Mouse (Mus musculus): ENCODE results near the gene Szrd1. TPM values are rescaled to one million over a fixed set of nuclear protein-coding genes. Genes with fewer than 3 reads are reported as not detected.

Szrd1 gene
- polyA plus RNA-seq, 1 experiment from 2014 or later: 34.5 TPM

GRCm38 (mm10) chr4:141131531-141132061, 8.0 kb downstream of the Szrd1 start:
- 66% methylated on average over 5 of the region's 5 CpGs for WGBS
- H3K27me3 ChIP-seq (ENCODE audit: control insufficient read depth, insufficient read depth, low read length): no peaks in the 10 kb centered on the region
- peak overlapping the region; percentile 40 for H3K27ac ChIP-seq (ENCODE audit: low read depth, low read length)
- H3K9ac ChIP-seq (ENCODE audit: low read length): peak overlapping the region; percentile 21; the same call in 1 of the 2 replicates
- H3K4me3 ChIP-seq (ENCODE audit: low read depth, low read length): no peak overlapping the region
- H3K4me2 ChIP-seq: no peak overlapping the region; the same call in 1 of the 2 replicates
- H3K9me3 ChIP-seq (ENCODE audit: control insufficient read depth, low read length): no peaks in the 10 kb centered on the region
- no peak for DNase-seq (ENCODE audit: low spot score, missing footprints)
- ATAC-seq (ENCODE audit: low FRiP score): no peak
- H3K4me1 ChIP-seq (ENCODE audit: control insufficient read depth, insufficient read depth, low read length): peaks cover 38% of the 10 kb centered on the region
- H3K36me3 ChIP-seq (ENCODE audit: control insufficient read depth, insufficient read depth, low read length): no peaks in the 10 kb centered on the region

- DNase-seq (ENCODE audit: low spot score, missing footprints) (no peak), ATAC-seq (ENCODE audit: low FRiP score) (no peak)
- Histone ChIP-seq H3K27me3 (ENCODE audit: control insufficient read depth, insufficient read depth, low read length) (no peaks in the 10 kb centered on the region), H3K9me3 (ENCODE audit: control insufficient read depth, low read length) (no peaks in the 10 kb centered on the region), H3K4me1 (ENCODE audit: control insufficient read depth, insufficient read depth, low read length) (peaks cover 35% of the 10 kb centered on the region), H3K36me3 (ENCODE audit: control insufficient read depth, insufficient read depth, low read length) (no peaks in the 10 kb centered on the region), H3K27ac (ENCODE audit: low read depth, low read length) (peak overlapping the region; percentile 12; the same call in 1 of the 2 replicates), H3K4me3 (ENCODE audit: low read depth, low read length) (no peak overlapping the region), H3K4me2 (no peak overlapping the region), H3K9ac (ENCODE audit: low read length) (no peak overlapping the region)
- 72% methylated on average over 6 of the region's 6 CpGs for WGBS
Observed at GRCm38 (mm10) chr4:141130704-141131342, 8.8 kb downstream of the Szrd1 start.

GRCm38 (mm10) chr4:141129190-141129710, 10.3 kb downstream of the Szrd1 start:
- DNase-seq (ENCODE audit: low spot score, missing footprints): no peak
- peaks cover 24% of the 10 kb centered on the region for H3K4me1 ChIP-seq (ENCODE audit: control insufficient read depth, insufficient read depth, low read length)
- H3K4me2 ChIP-seq: no peak overlapping the region
- H3K4me3 ChIP-seq (ENCODE audit: low read depth, low read length): no peak overlapping the region
- H3K9ac ChIP-seq (ENCODE audit: low read length): no peak overlapping the region
- no peaks in the 10 kb centered on the region for H3K27me3 ChIP-seq (ENCODE audit: control insufficient read depth, insufficient read depth, low read length)
- no peak for ATAC-seq (ENCODE audit: low FRiP score)
- H3K36me3 ChIP-seq (ENCODE audit: control insufficient read depth, insufficient read depth, low read length): no peaks in the 10 kb centered on the region
- no peak overlapping the region for H3K27ac ChIP-seq (ENCODE audit: low read depth, low read length)
- WGBS: 82% methylated on average over 6 of the region's 6 CpGs
- H3K9me3 ChIP-seq (ENCODE audit: control insufficient read depth, low read length): no peaks in the 10 kb centered on the region

- H3K9me3 ChIP-seq (ENCODE audit: control insufficient read depth, low read length): no peaks in the 10 kb centered on the region
- no peak overlapping the region for H3K27ac ChIP-seq (ENCODE audit: low read depth, low read length)
- H3K4me1 ChIP-seq (ENCODE audit: control insufficient read depth, insufficient read depth, low read length): peaks cover 17% of the 10 kb centered on the region
- no peak overlapping the region for H3K4me3 ChIP-seq (ENCODE audit: low read depth, low read length)
- no peak overlapping the region for H3K9ac ChIP-seq (ENCODE audit: low read length)
- H3K4me2 ChIP-seq: no peak overlapping the region
- ATAC-seq (ENCODE audit: low FRiP score): no peak
- WGBS: 41% methylated on average over 1 of the region's 1 CpGs
- no peaks in the 10 kb centered on the region for H3K27me3 ChIP-seq (ENCODE audit: control insufficient read depth, insufficient read depth, low read length)
- DNase-seq (ENCODE audit: low spot score, missing footprints): peak; percentile 79
- peaks cover under 1% of the 10 kb centered on the region; the same call in 1 of the 2 replicates for H3K36me3 ChIP-seq (ENCODE audit: control insufficient read depth, insufficient read depth, low read length)
Observed at GRCm38 (mm10) chr4:141123065-141123464, 16.5 kb downstream of the Szrd1 start.

GRCm38 (mm10) chr4:141122663-141123062, 16.9 kb downstream of the Szrd1 start:
- Histone ChIP-seq H3K4me3 (ENCODE audit: low read depth, low read length) (no peak overlapping the region), H3K9ac (ENCODE audit: low read length) (no peak overlapping the region), H3K27me3 (ENCODE audit: control insufficient read depth, insufficient read depth, low read length) (no peaks in the 10 kb centered on the region), H3K4me1 (ENCODE audit: control insufficient read depth, insufficient read depth, low read length) (peaks cover 17% of the 10 kb centered on the region), H3K9me3 (ENCODE audit: control insufficient read depth, low read length) (no peaks in the 10 kb centered on the region), H3K27ac (ENCODE audit: low read depth, low read length) (no peak overlapping the region), H3K4me2 (no peak overlapping the region), H3K36me3 (ENCODE audit: control insufficient read depth, insufficient read depth, low read length) (peaks cover 4% of the 10 kb centered on the region)
- DNase-seq (ENCODE audit: low spot score, missing footprints) (no peak), ATAC-seq (ENCODE audit: low FRiP score) (no peak)
- 86% methylated on average over 7 of the region's 7 CpGs for WGBS

- Histone ChIP-seq H3K9me3 (ENCODE audit: control insufficient read depth, low read length) (no peaks in the 10 kb centered on the region), H3K4me2 (no peak overlapping the region), H3K4me3 (ENCODE audit: low read depth, low read length) (no peak overlapping the region), H3K27ac (ENCODE audit: low read depth, low read length) (no peak overlapping the region), H3K4me1 (ENCODE audit: control insufficient read depth, insufficient read depth, low read length) (peaks cover 22% of the 10 kb centered on the region), H3K9ac (ENCODE audit: low read length) (no peak overlapping the region), H3K36me3 (ENCODE audit: control insufficient read depth, insufficient read depth, low read length) (peaks cover 12% of the 10 kb centered on the region), H3K27me3 (ENCODE audit: control insufficient read depth, insufficient read depth, low read length) (no peaks in the 10 kb centered on the region)
- DNase-seq (ENCODE audit: low spot score, missing footprints): peak; percentile 92
- ATAC-seq (ENCODE audit: low FRiP score): peak; percentile 66; the same call in 1 of the 2 replicates
- 25% methylated on average over 11 of the region's 11 CpGs for whole genome bisulfite sequencing
Observed at GRCm38 (mm10) chr4:141120700-141121099, 18.9 kb downstream of the Szrd1 start.

GRCm38 (mm10) chr4:141118691-141119090, 20.9 kb downstream of the Szrd1 start:
- Histone ChIP-seq H3K36me3 (ENCODE audit: control insufficient read depth, insufficient read depth, low read length) (peaks cover 18% of the 10 kb centered on the region), H3K27ac (ENCODE audit: low read depth, low read length) (no peak overlapping the region), H3K4me3 (ENCODE audit: low read depth, low read length) (no peak overlapping the region), H3K4me2 (no peak overlapping the region), H3K9ac (ENCODE audit: low read length) (no peak overlapping the region), H3K4me1 (ENCODE audit: control insufficient read depth, insufficient read depth, low read length) (peaks cover 36% of the 10 kb centered on the region), H3K9me3 (ENCODE audit: control insufficient read depth, low read length) (no peaks in the 10 kb centered on the region), H3K27me3 (ENCODE audit: control insufficient read depth, insufficient read depth, low read length) (no peaks in the 10 kb centered on the region)
- ATAC-seq (ENCODE audit: low FRiP score) (no peak), DNase-seq (ENCODE audit: low spot score, missing footprints) (no peak)
- 69% methylated on average over 4 of the region's 4 CpGs for WGBS

- Histone ChIP-seq H3K9ac (ENCODE audit: low read length) (no peak overlapping the region), H3K27me3 (ENCODE audit: control insufficient read depth, insufficient read depth, low read length) (no peaks in the 10 kb centered on the region), H3K9me3 (ENCODE audit: control insufficient read depth, low read length) (no peaks in the 10 kb centered on the region), H3K4me2 (no peak overlapping the region), H3K27ac (ENCODE audit: low read depth, low read length) (no peak overlapping the region), H3K36me3 (ENCODE audit: control insufficient read depth, insufficient read depth, low read length) (peaks cover 32% of the 10 kb centered on the region), H3K4me3 (ENCODE audit: low read depth, low read length) (no peak overlapping the region), H3K4me1 (ENCODE audit: control insufficient read depth, insufficient read depth, low read length) (peaks cover 32% of the 10 kb centered on the region)
- 0 out of 2 replicates have a peak, but pooled peaks have one; percentile 31 for ATAC-seq (ENCODE audit: low FRiP score)
- DNase-seq (ENCODE audit: low spot score, missing footprints): no peak
- 42% methylated on average over 8 of the region's 8 CpGs for WGBS
Observed at GRCm38 (mm10) chr4:141115398-141115797, 24.2 kb downstream of the Szrd1 start.

GRCm38 (mm10) chr4:141114521-141114981, 25.0 kb downstream of the Szrd1 start:
- no peaks in the 10 kb centered on the region for H3K9me3 ChIP-seq (ENCODE audit: control insufficient read depth, low read length)
- no peaks in the 10 kb centered on the region for H3K27me3 ChIP-seq (ENCODE audit: control insufficient read depth, insufficient read depth, low read length)
- DNase-seq (ENCODE audit: low spot score, missing footprints) (no peak), ATAC-seq (ENCODE audit: low FRiP score) (no peak)
- H3K4me3 ChIP-seq (ENCODE audit: low read depth, low read length): no peak overlapping the region
- peak overlapping the region; percentile 4; the same call in 1 of the 2 replicates for H3K27ac ChIP-seq (ENCODE audit: low read depth, low read length)
- peaks cover 34% of the 10 kb centered on the region for H3K36me3 ChIP-seq (ENCODE audit: control insufficient read depth, insufficient read depth, low read length)
- no peak overlapping the region for H3K9ac ChIP-seq (ENCODE audit: low read length)
- 73% methylated on average over 6 of the region's 6 CpGs for WGBS
- peaks cover 29% of the 10 kb centered on the region for H3K4me1 ChIP-seq (ENCODE audit: control insufficient read depth, insufficient read depth, low read length)
- no peak overlapping the region for H3K4me2 ChIP-seq

Measured in midbrain, embryonic 11.5 days (tissue).